Comparison of ENCODE assay signal across 8 mouse cellular contexts in genomic region chr7:120865832-120866231, GRCm38 (mm10). TPM values are rescaled to one million over a fixed set of nuclear protein-coding genes. Genes with fewer than 3 reads are reported as not detected.
A peak's percentile ranks its signal among the peaks of the same experiment; 100 is the strongest.
DNase-seq lines count a peak whose midpoint lies in the region; ATAC-seq and TF ChIP-seq lines count a peak whose summit lies in the region.

No protein-coding gene starts in this region.

- H3K27ac ChIP-seq in left cerebral cortex, adult 2 months: peak overlapping the region; percentile 12; the same call in 1 of the 2 replicates
- H3K27ac ChIP-seq in hindbrain, embryonic 12.5 days: peak overlapping the region; percentile 64
- peak overlapping the region; percentile 90 for H3K27ac ChIP-seq in lung, embryonic 16.5 days (ENCODE audit: low read length)

- peak in 1 of 2 experiments; percentile 30 for DNase-seq in left cerebral cortex, adult 2 months (ENCODE audit: extremely low spot score in 1 of 2, low spot score in 2 of 2)
- no peak for DNase-seq in left cerebral cortex, adult 9 months (ENCODE audit: low spot score in 2 of 2)
- peak; percentile 61 to 79 for DNase-seq in spleen, postnatal 10 days (ENCODE audit: low spot score in 2 of 2)
- no peak for DNase-seq in cerebellum, postnatal 14 days
- no peak for DNase-seq in urinary bladder, postnatal 10 days (ENCODE audit: low spot score)

- 41% methylated on average over 4 of the region's 4 CpGs for WGBS in hindbrain, embryonic 12.5 days
- WGBS in lung, embryonic 16.5 days: 54% methylated on average over 4 of the region's 4 CpGs

- no peaks in the 10 kb centered on the region for H3K9me3 ChIP-seq in erythroblast, embryonic 14.5 days (ENCODE audit: control insufficient read depth, low read length)
- H3K9me3 ChIP-seq in hindbrain, embryonic 12.5 days (replicated peaks): no peaks in the 10 kb centered on the region
- H3K9me3 ChIP-seq in lung, embryonic 16.5 days (ENCODE audit: control insufficient read depth, low read length): no peaks in the 10 kb centered on the region

- intact Hi-C loops in left cerebral cortex, adult 2 months (cut with DNase I): no loop called here

- TF ChIP-seq CTCF in left cerebral cortex, adult 2 months (IDR thresholded peaks at IDR 0.05): no peak

- peaks cover 99% of the 10 kb centered on the region for H3K4me1 ChIP-seq in erythroblast, embryonic 14.5 days (ENCODE audit: control insufficient read depth)
- H3K4me1 ChIP-seq in hindbrain, embryonic 12.5 days: peaks cover 59% of the 10 kb centered on the region
- H3K4me1 ChIP-seq in lung, embryonic 16.5 days (replicated peaks; ENCODE audit: control insufficient read depth, insufficient read depth, low read length): peaks cover 69% of the 10 kb centered on the region

- no peak overlapping the region for H3K9ac ChIP-seq in hindbrain, embryonic 12.5 days
- peak overlapping the region; percentile 29; the same call in 1 of the 2 replicates for H3K9ac ChIP-seq in lung, embryonic 16.5 days (ENCODE audit: low read length)

- H3K4me3 ChIP-seq in left cerebral cortex, adult 2 months: no peak overlapping the region
- peak overlapping the region; percentile 29 for H3K4me3 ChIP-seq in erythroblast, embryonic 14.5 days (replicated peaks)
- H3K4me3 ChIP-seq in hindbrain, embryonic 12.5 days: no peak overlapping the region
- H3K4me3 ChIP-seq in lung, embryonic 16.5 days (ENCODE audit: low read length): no peak overlapping the region

- peaks cover 96% of the 10 kb centered on the region for H3K36me3 ChIP-seq in erythroblast, embryonic 14.5 days (ENCODE audit: control insufficient read depth)
- no peaks in the 10 kb centered on the region for H3K36me3 ChIP-seq in hindbrain, embryonic 12.5 days
- H3K36me3 ChIP-seq in lung, embryonic 16.5 days (ENCODE audit: control insufficient read depth, insufficient read depth, low read length): no peaks in the 10 kb centered on the region

- no peak for ATAC-seq in hindbrain, embryonic 12.5 days (ENCODE audit: low FRiP score)
- 0 out of 2 replicates have a peak, but pooled peaks have one; percentile 16 for ATAC-seq in lung, embryonic 16.5 days (ENCODE audit: low read depth)

- H3K27me3 ChIP-seq in erythroblast, embryonic 14.5 days (ENCODE audit: control insufficient read depth): no peaks in the 10 kb centered on the region
- no peaks in the 10 kb centered on the region for H3K27me3 ChIP-seq in hindbrain, embryonic 12.5 days
- no peaks in the 10 kb centered on the region for H3K27me3 ChIP-seq in lung, embryonic 16.5 days (ENCODE audit: control insufficient read depth, insufficient read depth, low read depth, low read length)

- H3K4me2 ChIP-seq in hindbrain, embryonic 12.5 days (replicated peaks): no peak overlapping the region
- H3K4me2 ChIP-seq in lung, embryonic 16.5 days (ENCODE audit: low read depth, low read length): no peak overlapping the region

RNA-seq across cellular contexts. Expression of gene Eef2k, which starts 23.2 kb away (rescaled TPM):
- 10 to 100 TPM; 34.1 to 34.4 TPM for total RNA-seq in left cerebral cortex, adult 2 months (2021)
- 24.6 and 28.0 TPM in 2 replicates for polyA plus RNA-seq in erythroblast, embryonic 14.5 days (2012)
- polyA plus RNA-seq in hindbrain, embryonic 12.5 days (2016; fragmentation: Nextera tagmentation; extraction: Ambion mirVana): 32.5 and 34.8 TPM in 2 replicates
- 48.5 and 54.6 TPM in 2 replicates for polyA plus RNA-seq in lung, embryonic 16.5 days (2015; fragmentation: Nextera tagmentation; extraction: Ambion mirVana)

RNA-seq across cellular contexts. Expression of gene Polr3e, which starts 51.7 kb away (rescaled TPM):
- total RNA-seq in left cerebral cortex, adult 2 months (2021): 10 to 100 TPM; 26.4 to 27.8 TPM
- polyA plus RNA-seq in erythroblast, embryonic 14.5 days (2012): 0.34 and 0.48 TPM in 2 replicates
- 29.2 and 29.8 TPM in 2 replicates for polyA plus RNA-seq in hindbrain, embryonic 12.5 days (2016; fragmentation: Nextera tagmentation; extraction: Ambion mirVana)
- polyA plus RNA-seq in lung, embryonic 16.5 days (2015; fragmentation: Nextera tagmentation; extraction: Ambion mirVana): 27.7 and 28.3 TPM in 2 replicates

RNA-seq across cellular contexts. Expression of gene Gm5737, which starts 53.7 kb away (rescaled TPM):
- under 1 TPM in 1 of 2 experiments, not detected in 1; 0.27 TPM for total RNA-seq in left cerebral cortex, adult 2 months (2021)
- polyA plus RNA-seq in erythroblast, embryonic 14.5 days (2012): not detected in 2 replicates
- polyA plus RNA-seq in hindbrain, embryonic 12.5 days (2016; fragmentation: Nextera tagmentation; extraction: Ambion mirVana): not detected in 2 replicates
- polyA plus RNA-seq in lung, embryonic 16.5 days (2015; fragmentation: Nextera tagmentation; extraction: Ambion mirVana): not detected in 2 replicates

Comparison
In these comparisons a context has a peak if more than half of its experiments do, and no peak if none do; other contexts are left out.
1. DNase-seq: peak in spleen, postnatal 10 days (2 of 2); none in left cerebral cortex, adult 9 months (0 of 2), cerebellum, postnatal 14 days (0 of 2) and urinary bladder, postnatal 10 days (single experiment).
2. H3K27ac ChIP-seq: peak in every context shown above with its lines; median percentile 90 in lung, embryonic 16.5 days; 64 in hindbrain, embryonic 12.5 days; 12 in left cerebral cortex, adult 2 months.
3. RNA of gene Polr3e, which starts 51.7 kb away (polyA plus RNA-seq): 29.2 to 29.8 TPM in hindbrain, embryonic 12.5 days and 27.7 to 28.3 TPM in lung, embryonic 16.5 days; 0.34 to 0.48 TPM in erythroblast, embryonic 14.5 days; every median in the first group is over 10 times any median in the second.